Mouse (Mus musculus): ENCODE results near the gene Lrp5. TPM values are rescaled to one million over a fixed set of nuclear protein-coding genes. Genes with fewer than 3 reads are reported as not detected.

Lrp5 gene
- total and polyA plus RNA-seq, 3 experiments: 16.1 to 31.9 TPM; not detected in 1

- H3K79me2 ChIP-seq (ENCODE audit: control insufficient read depth, insufficient read depth, low read length, poor library complexity): no peaks in the 10 kb centered on the region
- peaks cover 0 to 6% of the 10 kb centered on the region in 2 experiments; a peak in 1 of 4 replicates for H3K4me1 ChIP-seq (ENCODE audit: control insufficient read depth in 1 of 2, insufficient read depth in 2 of 2, low read length in 2 of 2)
- peaks cover 0 to 2% of the 10 kb centered on the region in 2 experiments; a peak in 1 of 4 replicates for H3K36me3 ChIP-seq (ENCODE audit: control insufficient read depth in 1 of 2, insufficient read depth in 2 of 2, low read length in 2 of 2)
- no peaks in the 10 kb centered on the region for H3K9me3 ChIP-seq (replicated peaks; ENCODE audit: insufficient read depth, low read length)
- peak; percentile 81 for DNase-seq (ENCODE audit: low read depth, low spot score)
- H3K27me3 ChIP-seq (ENCODE audit: control insufficient read depth in 1 of 2, insufficient read depth in 2 of 2, low read length in 2 of 2): no peaks in the 10 kb centered on the region
- no peak overlapping the region for H3K27ac ChIP-seq (ENCODE audit: control insufficient read depth, low read depth, low read length)
- TF ChIP-seq POLR2A (IDR thresholded peaks at IDR 0.05; ENCODE audit: control insufficient read depth in 1 of 2, insufficient read depth in 1 of 2, low read depth in 1 of 2, low read length in 2 of 2, poor library complexity in 1 of 2): no peak
- peak in 1 of 2 experiments; percentile 72; a peak in 2 of 4 replicates for TF ChIP-seq EP300 (IDR thresholded peaks at IDR 0.05; ENCODE audit: low read depth in 1 of 2, low read length in 2 of 2)
- no peak for TF ChIP-seq CTCF (IDR thresholded peaks at IDR 0.05 in 2 of 3, conservative IDR thresholded peaks at IDR 0.05 in 1 of 3; ENCODE audit: control insufficient read depth in 1 of 3, insufficient read depth in 1 of 3, low read depth in 2 of 3, low read length in 3 of 3, poor library complexity in 1 of 3, severe bottlenecking in 1 of 3)
- no peak for TF ChIP-seq TBP (IDR thresholded peaks at IDR 0.05; ENCODE audit: low read depth, low read length)
- TF ChIP-seq TCF12 (IDR thresholded peaks at IDR 0.05; ENCODE audit: low read depth, low read length): peak; percentile 34; the same call in 1 of the 2 replicates
- peak; percentile 75; the same call in 1 of the 2 replicates for TF ChIP-seq RCOR1 (IDR thresholded peaks at IDR 0.05; ENCODE audit: low read depth, low read length)
- TF ChIP-seq GATA1 (IDR thresholded peaks at IDR 0.05; ENCODE audit: low read depth, low read length): peak; percentile 56
- H3K4me3 ChIP-seq (ENCODE audit: control insufficient read depth in 1 of 2, insufficient read depth in 1 of 2, low read depth in 2 of 2, low read length in 2 of 2): no peak overlapping the region
- H3K9ac ChIP-seq (ENCODE audit: control insufficient read depth, low read depth, low read length, poor library complexity, severe bottlenecking): no peak overlapping the region
Measured at GRCm38 (mm10) chr19:3610886-3611285, 75.5 kb downstream of the Lrp5 start.

- H3K36me3 ChIP-seq (ENCODE audit: control insufficient read depth in 1 of 2, insufficient read depth in 2 of 2, low read length in 2 of 2): 0 out of 4 replicates have a peak, but pooled peaks cover 0 to 2% of the 10 kb centered on the region in 2 experiments
- H3K27ac ChIP-seq (ENCODE audit: control insufficient read depth, low read depth, low read length): no peak overlapping the region
Measured at GRCm38 (mm10) chr19:3609826-3610225, 76.5 kb downstream of the Lrp5 start.

GRCm38 (mm10) chr19:3594316-3594715, 92.0 kb downstream of the Lrp5 start:
- peaks cover 5 to 14% of the 10 kb centered on the region in 2 experiments; a peak in 3 of 4 replicates for H3K4me1 ChIP-seq (ENCODE audit: control insufficient read depth in 1 of 2, insufficient read depth in 2 of 2, low read length in 2 of 2)
- no peak overlapping the region for H3K9ac ChIP-seq (ENCODE audit: control insufficient read depth, low read depth, low read length, poor library complexity, severe bottlenecking)
- no peak overlapping the region for H3K27ac ChIP-seq (ENCODE audit: control insufficient read depth, low read depth, low read length)
- H3K9me3 ChIP-seq (replicated peaks; ENCODE audit: insufficient read depth, low read length): no peaks in the 10 kb centered on the region
- H3K27me3 ChIP-seq (ENCODE audit: control insufficient read depth in 1 of 2, insufficient read depth in 2 of 2, low read length in 2 of 2): no peaks in the 10 kb centered on the region
- no peak overlapping the region for H3K4me3 ChIP-seq (ENCODE audit: control insufficient read depth in 1 of 2, insufficient read depth in 1 of 2, low read depth in 2 of 2, low read length in 2 of 2)
- H3K36me3 ChIP-seq (ENCODE audit: control insufficient read depth in 1 of 2, insufficient read depth in 2 of 2, low read length in 2 of 2): peaks cover 0 to 12% of the 10 kb centered on the region in 2 experiments; a peak in 2 of 4 replicates
- no peaks in the 10 kb centered on the region for H3K79me2 ChIP-seq (ENCODE audit: control insufficient read depth, insufficient read depth, low read length, poor library complexity)
- TF ChIP-seq EP300 (IDR thresholded peaks at IDR 0.05; ENCODE audit: low read depth in 1 of 2, low read length in 2 of 2) (no peak), HCFC1 (IDR thresholded peaks at IDR 0.05; ENCODE audit: low read depth, low read length) (no peak), ZKSCAN1 (IDR thresholded peaks at IDR 0.05; ENCODE audit: low read depth, low read length) (no peak), CTCF (IDR thresholded peaks at IDR 0.05 in 2 of 3, conservative IDR thresholded peaks at IDR 0.05 in 1 of 3; ENCODE audit: control insufficient read depth in 1 of 3, insufficient read depth in 1 of 3, low read depth in 2 of 3, low read length in 3 of 3, poor library complexity in 1 of 3, severe bottlenecking in 1 of 3) (no peak), SIN3A (IDR thresholded peaks at IDR 0.05; ENCODE audit: low read length) (no peak), ZC3H11A (IDR thresholded peaks at IDR 0.05; ENCODE audit: low read depth, low read length) (no peak), CHD1 (IDR thresholded peaks at IDR 0.05; ENCODE audit: low read depth, low read length) (no peak), NRF1 (IDR thresholded peaks at IDR 0.05; ENCODE audit: insufficient read depth, low read depth, low read length, poor library complexity, severe bottlenecking) (no peak), MYB (IDR thresholded peaks at IDR 0.05; ENCODE audit: low read depth, low read length) (no peak), UBTF (IDR thresholded peaks at IDR 0.05; ENCODE audit: borderline replicate concordance, insufficient read depth, low read depth, low read length) (no peak)
- DNase-seq (ENCODE audit: low read depth, low spot score): no peak

More at GRCm38 (mm10) chr19:3609826-3610225, 76.5 kb downstream of the Lrp5 start:
- Histone ChIP-seq H3K4me1 (ENCODE audit: control insufficient read depth in 1 of 2, insufficient read depth in 2 of 2, low read length in 2 of 2) (peaks cover 0 to 6% of the 10 kb centered on the region in 2 experiments; a peak in 1 of 4 replicates), H3K9me3 (replicated peaks; ENCODE audit: insufficient read depth, low read length) (no peaks in the 10 kb centered on the region), H3K79me2 (ENCODE audit: control insufficient read depth, insufficient read depth, low read length, poor library complexity) (no peaks in the 10 kb centered on the region), H3K9ac (ENCODE audit: control insufficient read depth, low read depth, low read length, poor library complexity, severe bottlenecking) (no peak overlapping the region), H3K27me3 (ENCODE audit: control insufficient read depth in 1 of 2, insufficient read depth in 2 of 2, low read length in 2 of 2) (no peaks in the 10 kb centered on the region), H3K4me3 (ENCODE audit: control insufficient read depth in 1 of 2, insufficient read depth in 1 of 2, low read depth in 2 of 2, low read length in 2 of 2) (no peak overlapping the region)
- no peak for DNase-seq (ENCODE audit: low read depth, low spot score)
- no peak for TF ChIP-seq MYC (IDR thresholded peaks at IDR 0.05; ENCODE audit: low read depth, low read length)
- TF ChIP-seq CHD2 (IDR thresholded peaks at IDR 0.05; ENCODE audit: low read length): no peak
- TF ChIP-seq CTCF (IDR thresholded peaks at IDR 0.05 in 2 of 3, conservative IDR thresholded peaks at IDR 0.05 in 1 of 3; ENCODE audit: control insufficient read depth in 1 of 3, insufficient read depth in 1 of 3, low read depth in 2 of 3, low read length in 3 of 3, poor library complexity in 1 of 3, severe bottlenecking in 1 of 3): no peak
- TF ChIP-seq SMC3 (IDR thresholded peaks at IDR 0.05; ENCODE audit: low read depth, low read length): no peak
- TF ChIP-seq MAX (IDR thresholded peaks at IDR 0.05; ENCODE audit: low read length): no peak
- TF ChIP-seq MAZ (IDR thresholded peaks at IDR 0.05; ENCODE audit: low read depth, low read length): no peak
- no peak for TF ChIP-seq RAD21 (IDR thresholded peaks at IDR 0.05; ENCODE audit: low read depth, low read length)
- TF ChIP-seq ELF1 (IDR thresholded peaks at IDR 0.05; ENCODE audit: low read depth, low read length): no peak
- no peak for TF ChIP-seq ZMIZ1 (IDR thresholded peaks at IDR 0.05; ENCODE audit: low read depth, low read length)
- TF ChIP-seq GABPA (IDR thresholded peaks at IDR 0.05; ENCODE audit: low read depth, low read length): no peak
- TF ChIP-seq MAFK (IDR thresholded peaks at IDR 0.05; ENCODE audit: borderline replicate concordance, low read depth, low read length): no peak
- no peak for TF ChIP-seq CHD1 (IDR thresholded peaks at IDR 0.05; ENCODE audit: low read depth, low read length)

Data from MEL (cell line).